Comparison of ENCODE assay signal across 31 mouse cellular contexts in the genomic region with DNA sequence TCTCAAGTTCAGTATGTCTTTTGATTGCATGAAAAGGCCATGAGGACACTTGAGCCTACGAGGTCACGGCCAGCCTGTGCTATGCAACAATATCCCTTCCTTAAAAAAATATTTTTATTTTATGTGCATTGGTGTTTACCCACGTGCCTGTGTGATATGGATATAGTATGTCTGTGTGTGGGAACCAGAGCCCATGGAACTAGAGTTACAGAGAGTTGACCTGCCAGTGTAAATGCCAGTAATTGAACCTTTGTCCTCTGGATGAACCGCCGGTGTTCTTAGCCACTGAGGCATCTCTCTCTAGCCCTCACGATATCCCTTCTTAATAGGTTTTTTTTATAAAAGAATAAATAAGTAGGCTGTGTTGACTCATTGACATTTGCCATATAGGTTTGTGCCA.
"Had no signal": no experiment of that assay in that cellular context is flagged by ENCODE, and none has a peak within 500 bp of the region (broad histone marks: within the 10 kb centered on the region; RNA-seq: fewer than 3 reads in every experiment).

No protein-coding gene starts in this region.

- H3K4me3 ChIP-seq: limb, embryonic 10.5 days; limb, embryonic 12.5 days; limb, embryonic 13.5 days; limb, embryonic 15.5 days; liver, embryonic 12.5 days; liver, embryonic 13.5 days; liver, embryonic 15.5 days; lung, embryonic 15.5 days; megakaryocyte, embryonic 14.5 days; midbrain, embryonic 10.5 days; midbrain, embryonic 12.5 days; midbrain, embryonic 13.5 days; myocyte; neural tube, embryonic 12.5 days; neural tube, embryonic 13.5 days had no signal

- DNase-seq: left cerebral cortex, postnatal 4 days; liver; liver, embryonic 13.5 days; liver, postnatal 0 days; lung, adult 18-20 months; lung, adult 2 months; lung, embryonic 14.5 days; lung, postnatal 10 days; lung, postnatal 14 days; lung, postnatal 36 days; lung, postnatal 4 days; midbrain, embryonic 14.5 days had no signal

- H3K4me2 ChIP-seq: limb, embryonic 12.5 days; limb, embryonic 13.5 days; limb, embryonic 15.5 days; liver, embryonic 11.5 days; liver, embryonic 12.5 days; liver, embryonic 13.5 days; liver, embryonic 15.5 days; lung, embryonic 14.5 days; lung, embryonic 15.5 days; midbrain, embryonic 12.5 days; midbrain, embryonic 13.5 days; neural tube, embryonic 12.5 days; neural tube, embryonic 13.5 days had no signal

- H3K4me1 ChIP-seq: limb, embryonic 12.5 days; liver, embryonic 12.5 days; liver, embryonic 13.5 days; liver, embryonic 15.5 days; lung, embryonic 15.5 days; megakaryocyte, embryonic 14.5 days; midbrain, embryonic 12.5 days; neural tube, embryonic 12.5 days had no signal

- ATAC-seq: liver, embryonic 12.5 days; liver, postnatal 0 days; lung, postnatal 0 days; midbrain, embryonic 13.5 days; midbrain, embryonic 16.5 days had no signal

- H3K36me3 ChIP-seq: limb, embryonic 10.5 days; limb, embryonic 12.5 days; limb, embryonic 13.5 days; limb, embryonic 15.5 days; liver, embryonic 12.5 days; liver, embryonic 13.5 days; liver, embryonic 15.5 days; lung, embryonic 15.5 days; midbrain, embryonic 10.5 days; midbrain, embryonic 12.5 days; midbrain, embryonic 13.5 days; neural tube, embryonic 12.5 days; neural tube, embryonic 13.5 days had no signal

- H3K27ac ChIP-seq: limb, embryonic 10.5 days; limb, embryonic 12.5 days; limb, embryonic 13.5 days; limb, embryonic 15.5 days; liver, embryonic 12.5 days; liver, embryonic 13.5 days; liver, embryonic 14.5 days; liver, embryonic 15.5 days; lung, embryonic 15.5 days; macrophage; midbrain, embryonic 10.5 days; midbrain, embryonic 12.5 days; midbrain, embryonic 13.5 days; neural tube, embryonic 12.5 days; neural tube, embryonic 13.5 days had no signal

- H3K9me3 ChIP-seq: limb, embryonic 10.5 days; limb, embryonic 12.5 days; limb, embryonic 13.5 days; limb, embryonic 15.5 days; liver, embryonic 12.5 days; liver, embryonic 13.5 days; liver, embryonic 15.5 days; lung, embryonic 15.5 days; midbrain, embryonic 10.5 days; midbrain, embryonic 12.5 days; midbrain, embryonic 13.5 days; neural tube, embryonic 12.5 days; neural tube, embryonic 13.5 days had no signal

- H3K9ac ChIP-seq: limb, embryonic 12.5 days; limb, embryonic 13.5 days; limb, embryonic 15.5 days; liver, embryonic 12.5 days; liver, embryonic 13.5 days; liver, embryonic 14.5 days; liver, embryonic 15.5 days; liver, postnatal 0 days; lung, embryonic 14.5 days; lung, embryonic 15.5 days; midbrain, embryonic 12.5 days; midbrain, embryonic 13.5 days; neural tube, embryonic 12.5 days; neural tube, embryonic 13.5 days had no signal

- H3K27me3 ChIP-seq: limb, embryonic 12.5 days; limb, embryonic 13.5 days; limb, embryonic 15.5 days; liver, embryonic 12.5 days; liver, embryonic 13.5 days; liver, embryonic 15.5 days; lung, embryonic 15.5 days; megakaryocyte, embryonic 14.5 days; midbrain, embryonic 12.5 days; midbrain, embryonic 13.5 days; neural tube, embryonic 12.5 days; neural tube, embryonic 13.5 days had no signal
